Mouse (Mus musculus) left cerebral cortex, adult 11 months (tissue): ENCODE measurements around the gene Rrp36.

Source experiments
- DNase-seq: peaks from one replicate; pipeline ENCODE4 v3.0.0; 2022; ENCODE audit warnings: low spot score

Rrp36 gene

DNA sequence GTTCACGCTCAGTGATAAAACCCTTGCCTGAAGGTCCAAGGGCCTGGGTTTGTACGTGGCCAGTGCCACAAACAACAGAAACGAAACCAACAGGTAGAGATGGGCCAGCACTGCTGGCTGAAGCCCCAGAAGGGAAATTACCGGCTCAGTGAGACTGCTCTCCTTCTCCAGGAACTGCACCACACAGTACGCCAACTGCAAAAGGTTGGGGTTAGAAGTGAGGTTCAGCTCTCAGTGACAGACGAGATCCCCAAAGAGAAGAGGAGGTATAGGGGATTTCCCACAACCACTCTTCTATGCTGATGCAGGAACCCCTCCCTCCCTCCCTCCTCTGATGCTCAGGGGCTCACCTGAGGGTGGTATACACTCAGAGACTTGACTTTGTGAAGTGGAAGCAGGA lies 11.8 kb upstream of the Rrp36 start:
- DNase-seq: no peak

DNA sequence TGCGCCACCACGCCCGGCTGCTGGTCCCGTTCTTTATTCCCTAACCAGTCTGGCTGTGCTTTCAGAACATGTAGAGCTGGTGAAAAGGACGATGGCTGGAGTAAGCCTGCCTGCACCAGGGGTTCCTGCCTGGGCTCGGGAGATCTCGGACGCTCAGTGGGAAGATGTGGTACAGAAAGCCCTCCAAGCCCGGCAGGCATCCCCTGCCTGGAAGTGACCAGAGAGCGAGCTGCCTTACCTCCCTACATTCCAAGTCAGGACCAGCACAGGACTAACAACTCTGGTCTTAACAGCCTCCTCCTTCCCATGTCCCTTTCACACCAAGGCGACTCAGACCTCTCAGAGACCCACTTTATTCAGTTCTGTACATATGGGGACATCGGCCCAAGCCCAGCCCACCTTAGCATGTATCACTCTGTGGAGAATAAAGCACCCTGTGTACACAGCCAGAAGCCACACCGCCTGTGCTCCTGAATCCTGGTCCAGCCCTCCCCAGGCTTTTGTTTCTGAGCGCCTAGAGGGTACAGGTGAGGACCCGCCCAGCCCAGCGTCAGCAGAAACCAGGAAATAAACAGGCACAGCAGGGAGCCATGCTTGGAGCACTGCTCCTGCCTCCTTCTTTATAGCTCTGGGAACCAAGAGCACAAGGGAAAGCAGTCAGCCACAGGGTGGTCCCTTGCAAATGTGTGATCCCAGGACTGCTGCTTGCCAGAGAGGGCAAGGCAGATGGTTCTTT lies 8.7 kb upstream of the Rrp36 start:
- no peak for DNase-seq

DNA sequence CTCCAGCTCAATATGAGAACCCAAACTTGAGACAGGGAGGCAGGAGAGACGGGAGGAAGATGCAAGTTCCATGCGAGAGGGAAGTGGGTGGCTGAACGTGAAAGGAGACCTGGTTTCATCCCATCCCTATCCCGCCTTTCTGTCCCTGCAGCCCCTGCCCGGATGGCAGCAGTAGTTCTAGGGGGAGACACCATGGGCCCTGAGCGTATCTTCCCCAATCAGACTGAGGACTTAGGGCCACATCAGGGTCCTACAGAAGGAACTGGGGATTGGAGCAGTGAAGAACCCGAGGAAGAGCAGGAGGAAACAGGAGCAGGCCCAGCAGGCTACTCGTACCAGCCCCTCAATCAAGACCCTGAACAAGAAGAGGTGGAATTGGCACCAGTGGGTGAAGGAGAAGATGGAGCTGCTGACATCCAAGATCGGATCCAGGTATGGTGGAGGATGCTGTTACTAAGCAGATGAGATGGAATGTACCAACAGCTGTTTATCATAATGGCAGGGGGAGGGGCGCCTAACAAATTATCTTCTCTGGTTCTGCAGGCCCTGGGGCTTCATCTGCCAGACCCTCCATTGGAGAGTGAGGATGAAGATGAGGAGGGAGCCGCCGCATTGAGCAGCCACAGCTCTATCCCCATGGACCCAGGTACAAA lies 7.4 kb upstream of the Rrp36 start:
- DNase-seq: no peak

GRCm38 (mm10) chr17:46680760-46681373 lies 6.7 kb upstream of the Rrp36 start, which contains the start of gene Klhdc3:
TSS of gene Klhdc3 (minus strand) at chr17:46680914.
- DNase-seq: peak; percentile 94

GRCm38 (mm10) chr17:46679843-46680759 lies 5.9 kb upstream of the Rrp36 start:
- DNase-seq: no peak

GRCm38 (mm10) chr17:46678911-46679310 lies 4.8 kb upstream of the Rrp36 start:
- no peak for DNase-seq

GRCm38 (mm10) chr17:46678416-46678815 lies 4.3 kb upstream of the Rrp36 start, which contains the start of gene Mea1:
TSS of gene Mea1 (plus strand) at chr17:46678793.
- DNase-seq: no peak

DNA sequence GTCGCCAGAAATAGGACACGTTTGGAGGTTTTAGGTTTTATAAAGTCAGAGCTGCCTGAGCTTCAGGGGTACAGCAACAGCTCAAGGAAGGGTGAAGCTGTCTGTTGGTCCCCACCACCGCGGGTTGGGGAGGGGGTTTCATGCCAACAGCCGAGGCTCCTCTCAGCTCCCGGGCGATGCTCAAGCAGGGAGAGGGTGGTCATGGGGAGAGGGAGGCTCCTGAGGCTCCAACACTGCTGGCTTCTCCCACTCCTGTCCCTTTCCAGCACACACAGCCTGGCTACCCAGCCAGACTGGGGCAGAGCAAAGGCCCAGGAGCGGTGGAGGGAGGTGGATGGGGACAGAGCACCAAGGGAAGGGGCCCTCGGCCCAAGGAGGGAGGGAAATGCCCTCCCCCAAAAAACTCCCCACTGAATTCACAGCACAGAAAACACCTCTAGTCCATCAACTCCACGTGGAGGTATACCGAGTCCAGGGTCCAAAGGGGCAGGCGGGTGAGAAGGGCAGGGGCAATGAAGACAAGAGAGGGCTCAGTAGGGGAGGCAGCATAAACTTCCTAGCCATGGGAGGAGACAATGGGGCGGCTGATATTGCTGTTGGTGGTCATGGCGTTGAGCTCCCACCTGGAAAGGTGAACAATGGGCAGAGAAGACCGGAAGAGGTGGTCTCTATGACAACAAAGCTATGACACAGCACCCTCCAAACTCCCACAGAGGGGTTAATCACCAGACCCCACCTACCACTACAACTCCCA lies 555 bp upstream of the Rrp36 start:
- no peak for DNase-seq

DNA sequence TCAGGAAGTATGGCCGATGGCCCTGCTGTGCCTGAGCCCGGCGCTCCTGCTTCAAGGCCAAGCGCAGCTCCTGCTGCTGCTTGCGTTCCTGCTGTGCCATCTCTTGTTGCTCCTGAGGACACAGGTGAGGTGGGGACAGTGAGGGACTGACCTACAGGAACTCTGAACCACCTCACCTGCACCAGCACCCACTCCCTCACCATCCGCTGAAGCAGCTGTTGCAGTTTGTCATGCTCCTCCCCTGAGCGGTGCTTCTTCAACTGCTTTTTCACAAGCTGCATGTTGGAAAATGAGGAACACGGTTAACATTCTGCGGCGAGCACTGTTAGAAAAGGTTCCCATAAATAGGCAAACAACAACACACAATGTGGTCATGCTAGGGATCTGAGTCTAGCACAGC lies 4.2 kb downstream of the Rrp36 start:
- no peak for DNase-seq

GRCm38 (mm10) chr17:46667712-46668111 lies 6.4 kb downstream of the Rrp36 start:
- no peak for DNase-seq

DNA sequence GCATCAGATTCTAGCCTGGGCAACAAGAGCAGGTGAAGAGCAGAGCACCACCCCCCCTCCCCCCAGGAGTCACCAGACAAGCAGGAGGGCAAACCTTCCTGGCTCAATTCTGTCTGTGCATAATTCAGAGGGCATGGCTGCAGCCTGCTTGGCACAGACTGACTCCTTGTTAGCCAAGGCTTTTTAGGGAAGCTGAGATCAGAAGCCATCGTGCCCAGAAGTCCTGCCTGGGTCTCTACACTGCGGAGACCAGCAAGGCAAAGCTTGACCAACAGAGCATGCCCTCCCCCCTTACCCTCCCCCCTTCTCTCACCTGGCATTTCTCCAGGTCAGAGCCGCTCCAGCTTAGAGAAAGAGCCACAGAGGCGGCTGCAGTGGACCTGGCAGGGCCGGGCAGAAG lies 11.4 kb downstream of the Rrp36 start:
- no peak for DNase-seq

- DNase-seq: no peak
Observed at GRCm38 (mm10) chr17:46661981-46662380, 12.2 kb downstream of the Rrp36 start.

DNA sequence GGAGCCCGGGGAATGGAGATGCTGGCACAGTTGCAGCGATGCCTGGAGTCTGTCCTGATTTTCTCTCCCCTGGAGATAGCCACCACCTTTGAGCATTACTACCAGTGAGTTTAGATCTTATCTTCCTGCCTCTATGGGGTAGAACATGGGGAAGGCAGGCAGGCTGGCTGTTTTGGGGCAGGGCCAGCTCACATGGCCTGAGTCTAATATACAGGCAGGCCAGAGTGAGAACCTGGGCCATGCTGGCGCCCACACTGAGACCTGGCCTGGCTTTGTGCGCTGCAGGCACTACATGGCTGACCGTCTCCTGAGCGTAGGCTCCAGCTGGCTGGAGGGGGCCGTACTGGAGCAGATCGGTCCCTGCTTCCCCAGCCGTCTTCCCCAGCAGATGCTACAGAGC lies 12.8 kb downstream of the Rrp36 start:
- DNase-seq: no peak

GRCm38 (mm10) chr17:46656054-46656453 lies 18.1 kb downstream of the Rrp36 start:
- DNase-seq: no peak

DNA sequence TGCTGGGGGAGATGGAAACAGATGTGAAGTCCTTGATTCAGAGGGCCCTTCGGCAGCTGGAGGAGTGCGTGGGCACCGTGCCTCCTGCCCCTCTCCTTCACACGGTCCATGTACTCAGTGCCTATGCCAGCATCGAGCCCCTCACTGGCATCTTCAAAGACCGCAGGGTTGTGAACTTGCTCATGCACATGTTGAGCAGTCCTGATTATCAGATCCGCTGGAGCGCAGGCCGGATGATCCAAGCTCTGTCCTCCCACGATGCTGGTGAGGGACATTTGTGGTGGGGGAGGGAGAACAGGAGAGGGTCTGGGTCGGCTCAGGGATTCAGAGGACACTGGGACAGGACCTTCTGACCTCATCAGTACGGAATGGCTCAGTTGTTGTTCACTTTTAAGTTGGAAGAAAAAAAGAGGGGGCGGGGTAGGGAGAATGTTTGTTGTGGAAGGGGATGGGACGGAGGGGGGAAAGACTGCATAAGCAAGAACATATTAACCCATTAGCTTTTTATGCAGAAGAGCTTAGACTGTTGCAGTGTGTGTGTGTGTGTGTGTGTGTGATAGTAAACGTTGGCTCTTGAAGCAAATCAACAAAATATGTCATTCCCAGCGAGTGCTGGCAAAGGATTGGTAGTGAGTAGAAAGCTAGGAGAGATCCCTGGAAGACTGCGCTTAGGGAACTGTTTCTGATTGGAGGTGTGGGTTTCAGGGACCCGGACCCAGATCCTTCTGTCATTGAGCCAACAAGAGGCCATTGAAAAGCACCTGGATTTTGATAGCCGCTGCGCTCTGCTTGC lies 22.2 kb downstream of the Rrp36 start:
- no peak for DNase-seq

DNA sequence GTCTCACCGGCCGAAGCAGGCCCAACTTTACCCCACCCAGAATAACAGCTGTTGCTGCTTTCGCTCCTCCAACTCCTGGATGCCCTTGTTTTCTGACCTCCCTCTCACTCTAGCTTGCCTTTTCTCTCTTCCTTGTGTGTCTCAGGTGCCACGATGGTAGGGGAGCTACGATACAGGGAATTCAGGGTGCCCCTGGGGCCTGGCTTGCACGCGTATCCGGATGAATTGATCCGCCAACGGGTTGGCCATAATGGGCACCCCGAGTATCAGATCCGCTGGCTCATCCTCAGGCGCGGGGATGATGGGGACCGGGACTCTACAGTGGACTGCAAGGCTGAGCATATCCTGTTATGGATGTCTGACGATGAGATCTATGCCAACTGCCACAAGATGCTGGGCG lies 22.9 kb downstream of the Rrp36 start:
- DNase-seq: no peak

DNA sequence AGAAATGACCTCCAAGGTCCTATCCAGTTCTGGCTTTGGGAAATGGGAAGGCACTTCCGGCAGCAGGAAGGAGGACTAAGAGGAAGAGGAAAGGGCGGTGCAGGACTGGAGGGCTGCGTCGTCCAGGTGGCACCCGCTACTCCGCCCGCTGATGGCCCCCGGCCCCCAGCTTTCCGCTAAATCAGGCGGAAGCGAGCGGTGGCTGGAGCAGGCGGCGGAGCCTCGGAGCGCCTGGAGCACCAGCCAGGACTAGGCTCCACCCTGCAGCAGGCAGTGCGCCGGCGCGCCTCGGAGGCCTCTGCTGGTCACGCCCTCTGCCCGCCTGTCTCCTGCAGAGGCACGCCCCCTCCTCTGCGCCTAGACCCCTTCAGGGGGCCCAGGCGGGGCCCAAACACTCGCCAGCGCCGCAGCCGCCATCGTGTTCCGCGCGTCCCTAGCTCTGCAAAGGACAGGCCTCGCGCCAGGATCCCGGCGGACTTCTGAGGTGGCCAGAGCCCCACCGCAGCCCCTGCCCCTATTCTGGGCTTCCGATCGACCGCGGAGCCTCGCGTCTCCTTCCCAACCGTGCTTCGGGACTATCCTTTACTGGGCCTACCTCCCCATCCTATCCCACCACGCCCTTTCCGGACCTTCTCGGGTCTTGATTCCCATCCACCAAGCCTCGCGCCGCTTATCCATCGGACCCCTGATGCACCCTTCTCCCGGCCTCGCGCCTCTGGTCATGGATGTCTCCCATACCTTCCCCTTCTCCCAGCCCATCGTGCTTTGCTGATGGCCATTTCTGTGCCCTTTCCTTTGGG lies 23.7 kb downstream of the Rrp36 start, which contains the start of gene Cul7:
Cul7 (plus strand) TSS at position 106 of the 800 bp plus-strand sequence.
- DNase-seq: peak; percentile 87

GRCm38 (mm10) chr17:46649811-46650210 lies 24.3 kb downstream of the Rrp36 start:
- DNase-seq: no peak

DNA sequence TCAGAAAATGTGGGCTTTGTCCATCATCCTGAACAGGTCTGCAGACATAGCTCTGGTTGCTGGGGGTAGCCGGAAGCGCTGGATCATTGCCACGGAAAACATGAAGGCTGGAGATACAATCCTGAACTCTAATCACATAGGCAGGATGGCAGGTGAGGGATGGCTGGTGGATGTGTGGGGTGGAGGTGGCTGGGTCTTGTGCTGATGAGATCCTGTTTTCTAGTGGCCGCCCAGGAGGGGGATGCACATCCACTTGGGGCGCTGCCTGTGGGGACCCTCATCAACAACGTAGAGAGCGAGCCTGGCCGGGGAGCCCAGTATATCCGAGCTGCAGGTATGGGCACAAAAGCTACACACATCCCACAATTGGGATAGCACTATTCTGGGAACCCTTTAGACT lies 25.7 kb downstream of the Rrp36 start:
- DNase-seq: no peak

DNA sequence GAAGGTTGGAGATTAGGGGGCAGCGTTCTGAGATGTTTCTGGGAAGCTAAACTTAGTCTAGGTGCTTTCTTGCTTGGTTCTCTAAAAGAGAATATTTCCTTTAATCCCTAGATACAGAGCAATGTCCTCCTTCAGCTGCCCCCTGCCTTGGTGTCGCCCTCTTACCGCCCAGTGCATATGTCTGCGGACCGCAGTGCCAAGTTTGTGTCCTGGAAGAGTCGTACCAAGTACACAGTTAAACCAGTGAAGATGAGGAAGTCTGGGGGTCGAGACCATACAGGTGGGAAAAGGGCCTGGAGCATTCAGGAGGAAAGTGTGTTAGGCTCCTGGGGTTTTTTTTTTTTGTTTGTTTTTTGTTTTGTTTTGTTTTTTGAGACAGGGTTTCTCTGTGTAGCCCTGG lies 26.9 kb downstream of the Rrp36 start:
- no peak for DNase-seq
